Mouse (Mus musculus): ENCODE results near the gene Gm15557.
A peak's percentile ranks its signal among the peaks of the same experiment; 100 is the strongest.

Gm15557 gene

GRCm38 (mm10) chr2:155952006-155952405 is 11.5 kb downstream of the Gm15557 start:
- DNase-seq = peak; percentile 82

GRCm38 (mm10) chr2:155956134-155957059 is 15.9 kb downstream of the Gm15557 start, which contains the start of gene Cep250:
TSS of gene Cep250 (plus strand) at chr2:155956458.
- DNase-seq = peak; percentile 94

- peak; percentile 52 for DNase-seq
These were observed 19.5 kb downstream of the Gm15557 start for GRCm38 (mm10) chr2:155959981-155960380.

- no peak for DNase-seq
These were observed 21.3 kb downstream of the Gm15557 start for GRCm38 (mm10) chr2:155961862-155962261.

- DNase-seq = peak; percentile 47
These were observed 22.5 kb downstream of the Gm15557 start for GRCm38 (mm10) chr2:155962991-155963390.

- no peak for DNase-seq
These were observed 32.8 kb downstream of the Gm15557 start for GRCm38 (mm10) chr2:155973348-155973747.

GRCm38 (mm10) chr2:155974087-155974731 is 33.7 kb downstream of the Gm15557 start:
- DNase-seq = no peak

GRCm38 (mm10) chr2:155979328-155979991 is 38.9 kb downstream of the Gm15557 start:
- DNase-seq = peak; percentile 59

- no peak for DNase-seq
These were observed 45.2 kb downstream of the Gm15557 start for GRCm38 (mm10) chr2:155985776-155986175.

GRCm38 (mm10) chr2:155987131-155987530 is 46.6 kb downstream of the Gm15557 start:
- no peak for DNase-seq

GRCm38 (mm10) chr2:155989085-155989484 is 48.6 kb downstream of the Gm15557 start:
- no peak for DNase-seq

GRCm38 (mm10) chr2:155991151-155991550 is 50.6 kb downstream of the Gm15557 start:
- no peak for DNase-seq

- peak; percentile 71 for DNase-seq
These were observed 51.4 kb downstream of the Gm15557 start for GRCm38 (mm10) chr2:155991863-155992321.
